Mouse (Mus musculus) G1E (cell line): ENCODE measurements at regions not wholly inside any gene's neighbourhood (a gene's known extent, or its start where the extent isn't known, plus 50 kb on each side); places are given as distances from the start of the nearest gene placed in this dataset.

Source experiments
- CTCF ChIP-seq: IDR thresholded peaks from 2 replicates; pipeline ENCODE4 v1.5.1; 2012; ENCODE audit warnings: low read depth, low read length, inconsistent platforms, mixed read lengths
- GATA1 ChIP-seq: IDR thresholded peaks from 2 replicates; pipeline ENCODE4 v1.6.1; 2012; ENCODE audit warnings: borderline replicate concordance, low read length, inconsistent platforms, mixed read lengths
- GATA2 ChIP-seq: IDR thresholded peaks from 2 replicates; pipeline ENCODE4 v1.6.1; 2012; ENCODE audit warnings: low read depth, low read length, inconsistent platforms, borderline replicate concordance
- TAL1 ChIP-seq: conservative IDR thresholded peaks from 2 replicates; pipeline ENCODE4 v1.6.1; 2012; ENCODE audit warnings: low read depth, low read length, inconsistent platforms, mixed read lengths

GRCm38 (mm10) chr8:41717002-41717401, 300.1 kb upstream of the Frg1 start:
- TF ChIP-seq CTCF (no peak), GATA2 (no peak), GATA1 (no peak), TAL1 (no peak)
